ENCODE assay signal across 9 mouse cellular contexts in the genomic region with DNA sequence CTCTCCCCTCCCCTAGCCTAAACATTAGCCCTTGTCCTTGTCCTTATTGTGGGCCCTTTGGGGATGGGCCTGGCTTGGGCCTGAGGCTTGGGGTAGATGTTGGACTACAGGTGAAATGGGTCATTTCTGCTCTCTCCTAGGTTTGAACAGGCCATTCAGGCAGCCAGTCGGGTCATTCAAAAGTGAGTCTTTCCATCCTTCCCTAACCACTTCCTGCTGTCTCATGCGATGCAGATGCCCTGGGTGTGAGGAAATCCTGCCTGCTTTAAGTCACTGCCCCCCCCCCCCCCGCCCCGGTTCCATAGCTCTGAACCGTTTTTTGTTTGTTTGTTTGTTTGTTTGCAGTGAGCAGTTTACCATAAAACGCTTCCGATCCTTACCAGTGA. TPM values are rescaled to one million over a fixed set of nuclear protein-coding genes. Genes with fewer than 3 reads are reported as not detected.
DNase-seq lines count a peak whose midpoint lies in the region; ATAC-seq and TF ChIP-seq lines count a peak whose summit lies in the region.
"Had no signal": no experiment of that assay in that cellular context is flagged by ENCODE, and none has a peak within 500 bp of the region (broad histone marks: within the 10 kb centered on the region; RNA-seq: fewer than 3 reads in every experiment).

No protein-coding gene starts in this region.

- H3K27me3 ChIP-seq in heart, embryonic 10.5 days (ENCODE audit: insufficient read depth, poor library complexity, severe bottlenecking) = no peaks in the 10 kb centered on the region
- no peaks in the 10 kb centered on the region for H3K27me3 ChIP-seq in forebrain, embryonic 15.5 days
- no peaks in the 10 kb centered on the region for H3K27me3 ChIP-seq in megakaryocyte, embryonic 14.5 days (replicated peaks)
- H3K27me3 ChIP-seq in heart, adult 2 months (ENCODE audit: control insufficient read depth, insufficient read depth, low read length) = no peaks in the 10 kb centered on the region

- TF ChIP-seq POLR2A in heart, adult 2 months (IDR thresholded peaks at IDR 0.05; ENCODE audit: insufficient read depth, low read depth, low read length) = no peak

- 0 out of 2 replicates have a peak overlapping the region, but pooled peaks have one; percentile 69 for H3K27ac ChIP-seq in heart, embryonic 10.5 days
- H3K27ac ChIP-seq in forebrain, embryonic 15.5 days (replicated peaks) = peak overlapping the region; percentile 69
- no peak overlapping the region for H3K27ac ChIP-seq in heart, adult 2 months

- no peak for TF ChIP-seq CTCF in heart, adult 2 months (IDR thresholded peaks at IDR 0.05)

- H3K4me1 ChIP-seq in heart, embryonic 10.5 days = peaks cover 33% of the 10 kb centered on the region
- H3K4me1 ChIP-seq in forebrain, embryonic 15.5 days = peaks cover 35% of the 10 kb centered on the region
- peaks cover 49% of the 10 kb centered on the region for H3K4me1 ChIP-seq in megakaryocyte, embryonic 14.5 days
- H3K4me1 ChIP-seq in heart, adult 2 months (ENCODE audit: control insufficient read depth, insufficient read depth, low read length) = peaks cover 5% of the 10 kb centered on the region

- peaks cover 54% of the 10 kb centered on the region for H3K36me3 ChIP-seq in heart, embryonic 10.5 days
- peaks cover 16% of the 10 kb centered on the region; the same call in 1 of the 2 replicates for H3K36me3 ChIP-seq in forebrain, embryonic 15.5 days
- H3K36me3 ChIP-seq in megakaryocyte, embryonic 14.5 days (replicated peaks; ENCODE audit: low read length) = peaks cover 73% of the 10 kb centered on the region
- no peaks in the 10 kb centered on the region for H3K36me3 ChIP-seq in heart, adult 2 months (ENCODE audit: control insufficient read depth, insufficient read depth, low read length)

- H3K9ac ChIP-seq in forebrain, embryonic 15.5 days (replicated peaks) = 0 out of 2 replicates have a peak overlapping the region, but pooled peaks have one; percentile 26
- no peak overlapping the region for H3K9ac ChIP-seq in heart, adult 2 months (ENCODE audit: low read depth, low read length)

- no peak for DNase-seq in heart, embryonic 10.5 days (ENCODE audit: low spot score)
- DNase-seq in heart, adult 8-10 months (ENCODE audit: low spot score) = no peak
- DNase-seq in 416B (ENCODE audit: low read depth) = peak; percentile 31
- DNase-seq in gastrocnemius, postnatal 36 days = no peak
- no peak for DNase-seq in heart, adult 2 months
- DNase-seq: cerebellum, adult 11-12 months had no signal

- no peak for ATAC-seq in forebrain, embryonic 15.5 days (replicated peaks)
- no peak for ATAC-seq in monocyte, adult 5-6 weeks (replicated peaks; ENCODE audit: insufficient number of reproducible peaks, low FRiP score, low TSS enrichment, poor library complexity, severe bottlenecking)

- H3K9me3 ChIP-seq in heart, embryonic 10.5 days = no peaks in the 10 kb centered on the region
- no peaks in the 10 kb centered on the region for H3K9me3 ChIP-seq in forebrain, embryonic 15.5 days
- H3K9me3 ChIP-seq in megakaryocyte, embryonic 14.5 days = no peaks in the 10 kb centered on the region

- H3K4me3 ChIP-seq in heart, embryonic 10.5 days = no peak overlapping the region
- H3K4me3 ChIP-seq in forebrain, embryonic 15.5 days = no peak overlapping the region
- peak overlapping the region; percentile 28 for H3K4me3 ChIP-seq in megakaryocyte, embryonic 14.5 days (replicated peaks)
- H3K4me3 ChIP-seq in heart, adult 2 months = no peak overlapping the region

- 85% methylated on average over 7 of the region's 7 CpGs for WGBS in heart, embryonic 10.5 days
- 56% methylated on average over 7 of the region's 7 CpGs for WGBS in forebrain, embryonic 15.5 days
- WGBS in heart, adult 2 months = 68% methylated on average over 7 of the region's 7 CpGs

- no peak for TF ChIP-seq EP300 in heart, adult 2 months (IDR thresholded peaks at IDR 0.05; ENCODE audit: insufficient read depth, low read depth, low read length)

- no peak overlapping the region for H3K4me2 ChIP-seq in forebrain, embryonic 15.5 days (replicated peaks)

- no peaks in the 10 kb centered on the region for H3K79me2 ChIP-seq in heart, adult 2 months (replicated peaks; ENCODE audit: control insufficient read depth, insufficient read depth, low read length)

- intact Hi-C loops in gastrocnemius, postnatal 36 days (cut with DNase I) = no loop called here
- intact Hi-C loops in heart, adult 2 months (cut with DNase I) = no loop called here

RNA-seq across cellular contexts. Expression of gene Spef1, which starts 3.9 kb away (rescaled TPM):
- polyA plus RNA-seq in heart, embryonic 10.5 days (2016; fragmentation: Nextera tagmentation; extraction: Ambion mirVana) = 0.75 and 1.5 TPM in 2 replicates
- total RNA-seq in heart, adult 8-10 months (2022) = 1 to 10 TPM; 4.4 to 6.2 (median 4.9) TPM
- 13.0 and 13.2 TPM in 2 replicates for polyA plus RNA-seq in forebrain, embryonic 15.5 days (2015; fragmentation: Nextera tagmentation; extraction: Ambion mirVana)
- 1.5 and 1.7 TPM in 2 replicates for polyA plus RNA-seq in megakaryocyte, embryonic 14.5 days (2012; ENCODE audit: insufficient read depth, low replicate concordance)
- 1 to 10 TPM; 1.2 to 2.0 TPM for total RNA-seq in gastrocnemius, postnatal 36 days (2021)
- 0.38 to 1.6 TPM in 2 of 3 replicates, not detected in the other for total RNA-seq in monocyte, adult 5-6 weeks (2017)
- 1 to 10 TPM; 4.4 to 5.2 TPM for total RNA-seq in heart, adult 2 months (2021)
- 3.3 and 4.0 TPM in 2 replicates for polyA plus RNA-seq in heart, adult 2 months (2012; rRNA removed)

RNA-seq across cellular contexts. Expression of gene Cdc25b, which starts 4.2 kb away (rescaled TPM):
- 27.8 and 35.9 TPM in 2 replicates for polyA plus RNA-seq in heart, embryonic 10.5 days (2016; fragmentation: Nextera tagmentation; extraction: Ambion mirVana)
- total RNA-seq in heart, adult 8-10 months (2022) = 1 to 10 TPM; 4.3 to 4.9 (median 4.5) TPM
- 36.4 and 37.9 TPM in 2 replicates for polyA plus RNA-seq in forebrain, embryonic 15.5 days (2015; fragmentation: Nextera tagmentation; extraction: Ambion mirVana)
- polyA plus RNA-seq in megakaryocyte, embryonic 14.5 days (2012; ENCODE audit: insufficient read depth, low replicate concordance) = 10.8 and 13.1 TPM in 2 replicates
- 1 to 10 TPM; 1.8 to 2.2 TPM for total RNA-seq in gastrocnemius, postnatal 36 days (2021)
- 7.7 to 39.4 TPM (median 11.3 TPM) in 3 replicates for total RNA-seq in monocyte, adult 5-6 weeks (2017)
- 10 to 100 TPM in 1 of 2 experiments, 1 to 10 TPM in 1; 4.3 to 10.3 TPM for total RNA-seq in heart, adult 2 months (2021)
- 9.8 and 12.5 TPM in 2 replicates for polyA plus RNA-seq in heart, adult 2 months (2012; rRNA removed)

RNA-seq across cellular contexts. Expression of gene Cenpb, which starts 11.1 kb away (rescaled TPM):
- polyA plus RNA-seq in heart, embryonic 10.5 days (2016; fragmentation: Nextera tagmentation; extraction: Ambion mirVana) = 4.9 and 5.1 TPM in 2 replicates
- total RNA-seq in heart, adult 8-10 months (2022) = 10 to 100 TPM; 89.5 to 93.4 (median 90.3) TPM
- 18.8 and 19.7 TPM in 2 replicates for polyA plus RNA-seq in forebrain, embryonic 15.5 days (2015; fragmentation: Nextera tagmentation; extraction: Ambion mirVana)
- polyA plus RNA-seq in megakaryocyte, embryonic 14.5 days (2012; ENCODE audit: insufficient read depth, low replicate concordance) = 147 and 259 TPM in 2 replicates
- total RNA-seq in gastrocnemius, postnatal 36 days (2021) = 10 to 100 TPM; 63.9 to 64.3 TPM
- 12.5 to 17.0 TPM (median 14.0 TPM) in 3 replicates for total RNA-seq in monocyte, adult 5-6 weeks (2017)
- 10 to 100 TPM; 71.9 to 92.6 TPM for total RNA-seq in heart, adult 2 months (2021)
- 57.1 and 58.5 TPM in 2 replicates for polyA plus RNA-seq in heart, adult 2 months (2012; rRNA removed)

RNA-seq across cellular contexts. Expression of gene Ap5s1, which starts 15.9 kb away (rescaled TPM):
- 23.6 and 33.3 TPM in 2 replicates for polyA plus RNA-seq in heart, embryonic 10.5 days (2016; fragmentation: Nextera tagmentation; extraction: Ambion mirVana)
- total RNA-seq in heart, adult 8-10 months (2022) = 10 to 100 TPM; 31.8 to 42.6 (median 37.9) TPM
- polyA plus RNA-seq in forebrain, embryonic 15.5 days (2015; fragmentation: Nextera tagmentation; extraction: Ambion mirVana) = 36.5 and 37.0 TPM in 2 replicates
- 7.7 and 14.6 TPM in 2 replicates for polyA plus RNA-seq in megakaryocyte, embryonic 14.5 days (2012; ENCODE audit: insufficient read depth, low replicate concordance)
- total RNA-seq in gastrocnemius, postnatal 36 days (2021) = 10 to 100 TPM; 13.9 to 15.0 TPM
- 3.0 to 15.2 TPM (median 13.2 TPM) in 3 replicates for total RNA-seq in monocyte, adult 5-6 weeks (2017)
- 10 to 100 TPM; 33.1 to 41.7 TPM for total RNA-seq in heart, adult 2 months (2021)
- 71.4 and 121 TPM in 2 replicates for polyA plus RNA-seq in heart, adult 2 months (2012; rRNA removed)

RNA-seq across cellular contexts. Expression of gene 1700037H04Rik, which starts 31.1 kb away (rescaled TPM):
- 82.6 and 86.0 TPM in 2 replicates for polyA plus RNA-seq in heart, embryonic 10.5 days (2016; fragmentation: Nextera tagmentation; extraction: Ambion mirVana)
- total RNA-seq in heart, adult 8-10 months (2022) = 10 to 100 TPM in 3 of 4 experiments, 1 to 10 TPM in 1; 9.7 to 12.1 (median 10.5) TPM
- 88.7 and 95.4 TPM in 2 replicates for polyA plus RNA-seq in forebrain, embryonic 15.5 days (2015; fragmentation: Nextera tagmentation; extraction: Ambion mirVana)
- 322 and 610 TPM in 2 replicates for polyA plus RNA-seq in megakaryocyte, embryonic 14.5 days (2012; ENCODE audit: insufficient read depth, low replicate concordance)
- 1 to 10 TPM; 4.3 to 4.4 TPM for total RNA-seq in gastrocnemius, postnatal 36 days (2021)
- total RNA-seq in monocyte, adult 5-6 weeks (2017) = 4.0 to 11.8 TPM (median 5.2 TPM) in 3 replicates
- total RNA-seq in heart, adult 2 months (2021) = 10 to 100 TPM in 1 of 2 experiments, 1 to 10 TPM in 1; 9.8 to 11.3 TPM
- 33.6 and 48.9 TPM in 2 replicates for polyA plus RNA-seq in heart, adult 2 months (2012; rRNA removed)
